Mouse (Mus musculus) urinary bladder, postnatal 10 days (tissue): ENCODE data around the gene Clhc1.

Experiments
- DNase-seq: peaks from one replicate; pipeline ENCODE4 v3.0.0; 2022; ENCODE audit warnings: low spot score

The Clhc1 gene

DNA sequence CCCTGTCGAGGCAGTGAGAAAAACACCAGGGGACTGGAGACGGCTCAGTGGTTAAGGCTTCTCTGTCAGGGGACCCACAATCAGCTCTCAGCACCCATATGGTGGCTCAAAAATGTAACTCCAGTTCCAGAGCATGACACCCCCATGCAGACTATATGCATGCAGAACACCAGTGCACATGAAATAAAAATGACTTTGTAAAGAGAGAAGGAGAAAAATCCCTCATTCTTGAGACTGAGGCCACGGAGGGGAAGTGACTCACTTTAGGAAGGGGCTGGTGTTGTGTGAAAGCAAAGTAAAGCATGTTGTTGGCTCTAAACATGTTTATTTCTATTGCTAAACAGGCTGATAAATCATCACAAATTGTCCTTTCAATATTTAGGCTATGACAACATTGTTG is 13.2 kb downstream of the Clhc1 start:
- DNase-seq, result no peak

DNA sequence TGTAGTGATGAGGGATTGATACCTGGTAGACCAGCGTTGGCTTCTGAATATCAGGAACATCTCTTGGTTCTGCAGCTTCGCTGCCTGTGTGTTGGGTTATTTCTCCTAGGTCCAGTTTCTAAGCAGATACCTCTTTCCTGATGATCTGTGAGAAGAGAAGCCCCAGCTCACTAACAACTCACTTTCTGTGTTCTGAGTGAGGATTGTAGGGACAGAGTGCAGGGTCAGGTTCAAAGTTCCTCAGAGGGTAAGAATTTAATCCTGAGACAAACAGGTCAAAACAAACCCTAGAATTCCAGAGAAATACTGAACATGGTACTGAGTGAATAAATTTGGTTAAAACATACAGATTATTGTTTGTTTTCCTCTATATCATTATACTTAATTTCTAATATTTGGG is 15.7 kb downstream of the Clhc1 start:
- DNase-seq, result no peak

DNA sequence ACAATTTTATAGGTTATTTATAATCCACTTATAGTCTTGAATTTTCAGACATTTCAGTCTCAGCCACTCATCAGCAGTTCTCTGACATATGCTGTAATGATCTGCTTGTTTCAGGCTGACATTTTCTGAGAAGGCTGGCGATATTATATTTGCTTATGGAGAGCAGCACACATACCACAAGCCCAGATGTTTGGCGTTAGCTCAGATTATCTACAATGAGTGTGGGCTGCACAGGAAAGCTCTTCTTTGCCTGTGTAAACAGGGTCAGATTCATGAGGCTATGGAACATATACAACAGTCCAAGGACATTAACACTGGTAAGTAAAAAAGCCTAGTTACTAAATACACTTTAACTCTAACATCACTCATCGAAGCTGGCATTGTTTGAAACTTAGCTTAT is 23.8 kb downstream of the Clhc1 start:
- DNase-seq, result no peak

DNA sequence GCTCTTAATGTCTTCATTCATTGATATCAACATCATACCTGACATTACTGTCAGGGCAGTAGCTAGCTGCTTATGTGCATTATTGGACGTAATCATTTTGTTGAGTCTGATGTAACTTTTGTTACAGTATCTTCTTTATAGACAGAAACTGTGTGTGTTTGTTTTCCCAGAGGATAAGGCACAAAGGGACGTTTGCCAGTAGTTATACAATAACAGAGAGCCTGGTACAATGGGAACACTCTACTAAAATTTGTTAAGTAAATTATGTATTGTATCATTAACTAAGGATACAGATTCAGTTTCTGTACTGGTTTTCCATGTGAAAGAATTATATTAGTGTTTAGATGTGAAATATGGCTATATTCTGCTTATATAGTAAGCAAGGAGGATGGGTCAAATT is 24.9 kb downstream of the Clhc1 start:
- DNase-seq, result no peak

DNA sequence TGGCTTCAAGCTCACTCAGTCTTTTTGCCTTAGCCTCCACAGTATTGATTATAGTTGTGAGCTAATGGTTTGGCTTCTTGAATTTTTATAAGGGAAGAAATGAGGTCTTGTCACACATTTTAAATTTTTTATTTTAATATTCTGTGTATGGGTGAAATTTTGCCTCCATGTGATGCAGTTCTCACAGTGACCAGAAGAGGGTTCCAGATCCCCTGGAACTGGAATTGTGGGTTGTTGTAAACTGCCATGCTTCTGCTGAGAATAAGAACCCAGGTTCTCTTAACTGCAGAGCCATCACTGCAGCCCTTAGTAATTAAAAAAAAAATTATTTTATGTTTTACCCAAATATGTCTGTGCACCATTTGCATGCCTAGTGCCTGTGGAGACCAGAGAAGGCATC is 31.9 kb downstream of the Clhc1 start:
- DNase-seq, result no peak

DNA sequence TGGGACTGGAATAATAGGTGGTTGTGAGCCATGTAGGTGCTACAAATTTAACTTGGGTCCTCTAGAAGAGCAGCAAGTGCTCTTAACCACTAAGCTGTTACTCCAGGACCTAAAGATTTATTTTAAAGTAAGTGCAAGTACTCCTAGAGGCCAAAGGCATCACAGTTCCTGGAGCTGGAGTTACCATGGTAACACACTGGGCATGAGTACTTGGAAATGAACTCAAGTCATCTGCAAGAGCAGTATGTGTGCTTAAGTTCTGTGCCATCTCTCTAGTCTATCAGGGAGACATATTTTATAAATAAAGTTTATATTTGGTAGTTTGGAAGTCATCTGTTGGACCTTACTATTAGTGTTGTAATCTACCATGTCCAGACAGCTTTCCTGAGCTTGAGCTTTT is 47.5 kb downstream of the Clhc1 start:
- no peak for DNase-seq

DNA sequence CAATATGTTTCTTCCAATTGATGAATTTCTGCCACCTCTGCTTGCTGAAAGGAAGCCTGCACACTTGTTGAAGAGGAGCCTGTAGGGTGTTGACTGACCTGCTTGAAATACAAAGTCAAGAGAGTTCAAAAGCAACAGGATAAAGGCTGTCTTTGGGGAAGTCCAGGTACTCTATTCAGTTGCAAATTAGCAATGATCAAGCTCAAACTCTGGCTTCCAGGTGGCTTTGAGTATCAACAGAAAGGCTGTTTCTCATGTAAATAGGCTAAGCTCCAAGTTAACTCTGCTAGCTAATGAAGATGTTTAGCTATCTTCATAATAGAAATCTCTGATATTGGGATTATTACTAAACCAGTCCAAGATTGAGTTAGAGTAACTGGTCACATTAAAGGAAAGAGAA is 49.4 kb downstream of the Clhc1 start:
- no peak for DNase-seq

DNA sequence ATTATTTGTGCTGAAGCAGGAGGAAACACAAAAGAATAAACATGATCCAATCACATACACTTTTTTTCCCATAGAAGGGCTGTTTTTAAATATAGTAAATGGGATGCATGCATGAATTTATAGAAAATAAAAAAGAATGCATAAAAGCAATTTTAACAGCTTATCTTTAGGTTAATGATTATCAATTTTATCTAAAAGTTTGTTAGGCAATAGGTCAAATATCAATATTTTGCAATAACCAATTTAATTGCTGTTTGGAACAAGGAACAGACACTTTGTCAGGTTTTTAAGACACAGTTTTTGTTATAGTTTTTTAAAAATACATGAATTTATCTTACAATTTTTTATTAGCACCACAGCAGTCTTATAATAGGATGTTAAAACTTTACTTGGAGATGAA is 51.2 kb downstream of the Clhc1 start:
- DNase-seq, result no peak

DNA sequence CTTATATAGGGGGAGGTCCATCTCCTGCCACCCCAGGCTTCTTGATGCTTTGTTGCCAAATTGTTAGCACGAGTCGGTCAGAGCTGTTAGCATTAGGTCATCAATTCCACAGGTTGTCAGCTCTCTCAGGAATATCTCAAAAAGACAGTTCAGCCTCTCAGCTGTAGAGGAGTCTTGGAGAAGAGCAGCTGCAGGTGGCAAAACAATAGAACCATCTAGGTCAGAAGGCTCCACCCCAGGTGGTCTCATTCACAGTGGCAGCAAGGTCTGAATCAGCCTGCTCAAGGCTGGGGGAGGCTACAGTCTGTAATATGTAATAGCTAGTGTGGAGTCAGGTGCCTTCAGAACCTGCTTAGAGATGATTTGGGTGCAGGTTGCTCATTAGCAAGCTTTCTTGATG is 55.8 kb downstream of the Clhc1 start:
- DNase-seq, result no peak

DNA sequence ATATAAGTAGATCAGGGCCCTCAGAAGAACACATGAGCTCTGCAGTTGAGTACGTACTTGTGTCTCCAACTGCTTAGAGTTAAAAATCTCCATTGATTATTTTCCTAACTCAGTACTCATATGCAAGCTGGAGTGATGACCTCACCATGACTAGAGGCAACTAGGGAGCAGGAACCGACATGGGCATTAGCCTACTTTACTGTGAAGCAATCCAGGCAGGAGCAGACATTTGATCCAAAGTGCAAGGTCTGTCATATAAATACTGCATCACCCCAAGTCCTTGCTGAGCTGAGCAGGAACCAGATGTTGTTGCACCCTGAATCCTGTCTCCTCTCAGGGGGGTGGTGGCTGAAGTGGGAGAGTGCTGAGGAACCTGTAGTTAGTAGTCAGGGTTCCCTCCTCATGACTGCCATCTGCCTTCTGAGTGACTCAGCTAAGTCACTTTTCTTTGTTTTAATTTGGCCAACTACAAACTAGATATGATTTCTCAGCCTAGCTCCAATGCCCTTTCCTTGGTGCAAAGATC is 59.8 kb downstream of the Clhc1 start:
- no peak for DNase-seq

DNA sequence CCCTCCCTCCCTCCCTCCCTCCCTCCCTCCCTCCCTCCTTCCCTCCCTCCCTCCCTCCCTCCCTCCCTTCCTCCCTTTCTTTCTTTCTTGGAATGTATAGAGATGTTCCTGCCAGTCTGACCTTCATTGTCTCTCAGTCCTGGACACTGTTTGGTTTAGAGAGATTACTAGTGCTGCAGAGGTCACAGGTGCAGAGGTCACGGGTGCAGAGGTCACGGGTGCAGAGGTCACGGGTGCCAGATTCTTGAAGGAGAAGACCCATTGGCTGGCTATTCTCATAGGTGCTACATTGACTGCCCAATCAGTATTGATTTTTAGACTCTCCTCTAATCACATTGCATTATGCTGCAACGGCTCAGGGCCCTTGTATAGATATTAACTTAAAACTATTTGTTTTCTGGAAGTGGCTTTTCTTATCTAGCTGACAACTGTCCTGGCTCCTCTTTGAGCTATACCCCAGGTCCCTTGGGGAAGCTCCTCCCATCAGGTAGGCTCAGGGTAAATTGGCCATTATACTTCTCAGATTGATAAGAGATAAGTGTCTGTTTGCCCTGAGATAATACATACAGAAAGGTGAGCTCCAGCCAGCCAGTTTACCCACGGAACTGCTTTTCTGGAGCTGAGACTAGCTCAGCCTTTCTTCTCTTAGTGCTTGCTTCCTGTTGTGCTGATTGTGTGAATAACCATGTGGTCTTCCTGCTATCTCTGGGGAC is 62.2 kb downstream of the Clhc1 start:
- no peak for DNase-seq

DNA sequence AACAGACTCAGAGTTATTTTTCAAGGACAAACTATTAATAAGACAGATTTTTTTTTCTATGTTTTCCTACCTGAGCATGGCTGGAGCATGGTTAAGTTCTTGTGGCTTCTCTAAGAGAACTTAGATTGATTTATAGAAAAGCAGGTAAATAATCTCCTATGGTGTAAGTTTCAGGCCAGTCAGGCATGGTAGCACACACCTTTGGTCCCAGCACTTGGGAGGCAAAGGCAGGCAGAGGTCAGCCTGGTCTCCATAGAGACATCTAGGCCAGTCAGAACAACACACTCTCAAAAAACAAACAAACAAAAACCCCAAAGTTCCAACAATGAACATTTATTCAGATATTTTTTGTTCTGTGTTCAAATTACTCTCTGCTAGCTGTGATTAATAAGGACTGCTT is 64.3 kb downstream of the Clhc1 start:
- DNase-seq, result no peak

DNA sequence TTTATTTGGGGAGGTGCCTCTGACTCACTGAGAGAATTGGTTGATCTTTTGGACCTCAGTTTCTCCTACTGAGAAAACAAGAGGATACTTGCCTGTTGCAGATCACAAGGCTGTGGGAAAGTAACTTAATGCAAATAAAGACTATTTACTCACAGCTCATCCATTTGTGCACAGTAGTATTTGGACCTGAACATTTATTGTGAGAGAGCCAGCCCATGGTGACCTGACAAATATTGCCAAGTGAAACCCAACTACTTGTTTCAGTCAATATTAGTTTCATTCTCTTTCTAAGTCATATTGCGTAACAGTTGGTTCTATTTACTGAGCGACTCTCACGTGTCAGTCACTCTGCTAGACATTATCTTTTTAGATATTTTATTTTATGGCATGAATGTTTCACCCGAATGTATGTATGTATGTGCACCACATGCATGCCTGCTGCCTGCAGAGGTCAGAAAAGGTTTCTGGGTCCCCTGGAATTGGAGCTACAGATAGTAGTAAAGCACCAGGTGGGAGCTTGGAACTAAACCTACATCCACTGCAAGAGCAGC is 65.5 kb downstream of the Clhc1 start:
- no peak for DNase-seq

DNA sequence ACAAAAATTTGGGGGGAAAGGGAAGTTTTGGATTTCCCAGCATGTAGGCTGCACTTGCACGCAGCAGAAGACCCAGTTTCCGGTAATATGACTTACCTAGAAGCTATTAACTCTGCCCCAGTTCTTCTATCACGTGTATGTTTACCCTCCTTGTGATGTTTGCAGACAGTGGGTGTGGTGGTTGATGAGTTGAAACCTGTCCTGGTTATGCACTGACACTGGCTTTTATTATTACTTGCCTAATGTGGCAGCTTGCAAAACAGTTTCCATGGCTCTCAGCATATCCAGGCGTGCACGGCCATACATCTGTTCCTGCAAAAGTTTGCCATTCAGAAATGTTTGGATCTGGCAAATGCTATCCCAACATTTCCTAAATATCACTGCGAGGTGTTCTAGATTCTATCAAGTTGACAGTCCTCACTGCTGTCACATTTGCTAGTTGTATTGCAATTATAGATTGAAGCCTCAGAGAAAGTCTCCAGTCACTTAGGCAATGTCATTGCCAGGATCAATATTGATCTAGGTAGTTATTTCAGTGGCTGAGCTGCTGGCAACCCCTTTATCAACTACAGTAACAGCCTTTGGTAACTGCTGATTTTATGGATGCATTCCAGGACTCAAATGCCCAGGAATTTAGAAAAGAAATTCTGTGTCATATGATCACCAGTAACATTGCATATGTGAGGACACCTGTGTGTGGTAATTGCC is 66.6 kb downstream of the Clhc1 start:
- DNase-seq, result no peak

DNA sequence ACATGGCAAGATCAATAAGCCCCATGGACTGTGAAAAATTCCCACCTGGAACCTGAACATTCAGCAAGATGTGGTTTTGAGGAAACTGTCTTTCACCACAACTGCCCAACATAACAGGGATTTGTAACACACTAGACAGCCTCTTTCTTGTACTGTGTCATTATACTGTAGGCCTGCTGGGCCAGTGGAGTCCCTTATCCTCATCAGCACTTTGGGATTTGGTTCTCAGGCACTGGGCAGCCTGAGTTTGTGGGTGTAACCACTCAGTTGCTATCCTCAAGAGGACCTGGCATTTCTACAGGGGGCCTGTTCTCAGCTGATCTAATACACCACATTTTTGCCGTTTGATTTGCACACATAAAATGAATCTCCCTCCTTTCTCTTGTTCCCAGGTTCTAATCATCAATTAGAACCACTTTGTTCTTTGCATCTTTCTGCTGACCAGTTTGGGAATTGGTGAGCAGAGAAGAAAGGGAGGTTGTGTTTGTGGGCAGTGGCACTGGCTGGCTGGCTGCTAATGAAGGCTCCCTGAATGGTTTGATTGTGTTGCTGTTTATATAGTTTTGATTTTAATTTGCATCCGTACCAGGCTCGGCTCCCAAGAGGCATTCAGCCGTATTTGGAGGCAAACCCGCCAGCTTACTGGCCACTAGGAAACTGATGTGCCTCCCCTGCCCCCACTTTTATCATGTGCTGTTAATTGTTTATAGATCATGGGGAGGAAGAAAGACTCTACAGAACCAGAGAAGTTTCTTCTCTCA is 74.5 kb downstream of the Clhc1 start:
- DNase-seq, result no peak

DNA sequence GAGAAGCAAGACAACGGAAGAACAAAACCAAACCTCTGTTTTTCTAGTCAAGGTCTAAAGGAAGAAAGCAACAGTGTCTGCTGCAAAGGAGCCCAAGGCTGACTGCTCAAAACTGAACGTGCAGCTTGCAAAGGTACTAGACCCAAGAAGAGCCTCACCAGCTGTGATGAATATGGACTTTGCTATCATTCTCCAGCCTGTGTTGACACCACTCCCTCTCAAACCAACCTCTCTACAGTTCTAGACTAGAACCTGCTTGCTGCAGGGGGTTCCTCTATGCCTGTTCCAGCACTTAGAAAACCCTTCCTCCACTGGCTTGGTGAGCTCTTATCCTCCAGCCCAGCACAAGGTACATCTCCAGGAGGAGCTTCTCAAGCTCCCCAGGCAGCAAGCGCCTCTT is 75.6 kb downstream of the Clhc1 start:
- no peak for DNase-seq

DNA sequence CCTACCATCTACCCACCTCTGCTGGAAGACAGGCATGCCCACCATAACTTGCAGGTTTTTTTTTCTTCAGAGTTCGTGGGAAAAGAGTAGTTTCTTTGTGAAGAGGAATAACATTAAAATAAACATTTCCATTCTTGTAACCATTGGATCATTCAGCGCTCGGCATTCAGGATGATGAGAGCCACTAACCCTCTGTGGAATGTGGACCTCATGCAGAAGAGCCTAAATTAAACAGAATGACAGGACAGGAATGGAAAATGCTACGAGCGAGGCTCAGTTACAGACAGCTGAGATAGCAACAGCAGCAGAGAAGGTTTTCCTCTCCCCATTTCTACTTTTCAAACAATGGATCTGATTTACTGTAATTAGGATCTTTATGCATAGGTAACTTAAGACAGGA is 78.8 kb downstream of the Clhc1 start:
- no peak for DNase-seq

DNA sequence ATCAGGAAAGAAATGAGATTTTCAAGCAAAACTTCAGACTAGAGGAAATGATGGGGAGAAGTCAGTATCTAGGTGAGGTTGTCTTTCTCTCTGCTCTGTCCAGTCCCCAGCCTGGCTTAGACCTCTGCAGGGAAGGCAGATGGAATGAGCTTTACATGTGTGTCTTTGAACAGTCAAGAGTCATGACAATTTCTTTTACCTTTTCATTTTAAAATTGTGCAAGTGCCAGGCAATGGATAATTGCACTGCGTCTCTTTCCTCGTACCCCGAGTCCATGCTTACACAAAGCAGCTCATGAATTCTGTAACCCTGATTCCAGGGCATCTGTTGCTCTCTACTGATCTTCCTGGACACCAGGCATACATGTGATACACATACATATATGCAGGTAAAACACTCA is 80.0 kb downstream of the Clhc1 start:
- DNase-seq, result no peak
